Mouse (Mus musculus) heart, adult 2 months (tissue): Measurements from ENCODE around the gene Nppb.

Source experiments
- EP300 ChIP-seq: fragments of 200-500 bp; IDR thresholded peaks from 2 replicates; pipeline ENCODE4 v1.6.1; 2011; ENCODE audit warnings: low read depth, low read length, control low read depth; ENCODE audit not compliant: insufficient read depth
- POLR2A ChIP-seq: fragments of 200-500 bp; IDR thresholded peaks from 2 replicates; pipeline ENCODE4 v1.6.1; 2011; ENCODE audit warnings: mild to moderate bottlenecking, low read depth, low read length, control low read depth; ENCODE audit not compliant: insufficient read depth

DNA sequence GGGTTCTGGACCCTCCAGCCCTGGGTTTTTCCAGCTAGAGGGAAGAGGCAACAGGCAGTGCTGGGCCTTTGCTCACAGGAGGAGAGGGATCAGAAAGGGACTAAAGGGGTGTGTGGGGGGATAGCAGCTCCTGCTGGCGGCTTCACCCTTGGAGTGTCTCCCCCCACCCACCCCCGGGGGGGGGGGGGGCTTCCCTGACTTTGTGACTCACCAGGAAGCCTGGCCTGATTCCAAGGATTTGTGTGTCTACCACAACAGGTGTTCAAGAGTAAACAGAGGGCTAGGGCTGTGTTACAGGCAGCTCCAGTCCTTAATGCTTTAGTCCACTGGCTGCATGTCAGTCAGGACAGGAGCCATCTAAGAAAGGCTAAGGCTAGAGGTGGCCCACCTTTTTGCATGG, 38.1 kb upstream of the Nppb start:
- TF ChIP-seq EP300 (no peak), POLR2A (no peak)
